In the genomic region with DNA sequence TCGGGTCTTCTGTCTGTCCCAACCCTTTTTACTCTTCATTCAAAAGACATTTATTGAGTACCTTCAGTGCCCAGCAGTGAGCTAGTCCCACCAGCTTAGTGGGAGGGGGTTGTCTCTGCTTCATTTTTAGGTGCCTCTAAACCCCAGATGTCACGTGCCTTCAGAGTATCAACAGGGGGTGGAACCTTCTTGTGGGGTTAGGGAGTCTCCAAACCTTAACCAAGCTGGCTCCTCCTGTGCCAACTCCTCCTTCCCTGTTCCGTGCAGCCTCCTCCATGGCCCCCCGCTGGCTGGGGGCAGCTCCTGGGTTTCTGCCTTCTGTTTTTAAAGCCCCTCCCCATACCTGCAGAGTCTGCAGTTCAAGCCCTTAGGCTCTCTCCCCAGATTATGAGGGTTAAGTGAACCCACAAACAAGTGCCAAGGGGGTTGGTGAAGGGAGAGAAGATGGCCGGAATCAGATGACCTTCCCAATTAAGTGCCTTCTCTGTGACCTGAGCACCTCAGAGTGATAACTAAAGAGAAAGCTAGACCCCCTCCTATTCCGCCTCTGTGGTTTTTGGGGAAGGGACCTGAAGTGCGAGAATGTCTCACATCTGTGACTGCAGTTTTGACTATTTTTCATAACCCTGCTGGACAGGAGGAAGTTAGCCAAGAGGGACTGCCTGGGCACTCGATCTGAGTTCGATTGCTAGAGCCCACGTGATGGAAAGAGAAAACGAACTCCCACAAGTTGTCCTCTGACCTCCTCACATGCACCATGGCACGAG, we compare ENCODE assay signal across 8 mouse cellular contexts. TPM values are rescaled to one million over a fixed set of nuclear protein-coding genes. Genes with fewer than 3 reads are reported as not detected.
DNase-seq lines count a peak whose midpoint lies in the region; ATAC-seq and TF ChIP-seq lines count a peak whose summit lies in the region.
"Not testable (repeated sequence)": the region's sequence is repeated elsewhere in the genome, so short reads cannot be mapped to it uniquely, and the experiment has no call there.

No protein-coding gene starts in this region.

- H3K4me1 ChIP-seq in E14TG2a.4 (replicated peaks; ENCODE audit: low read depth, low read length), result peaks cover 67% of the 10 kb centered on the region
- H3K4me1 ChIP-seq in forebrain, embryonic 16.5 days (replicated peaks; ENCODE audit: control insufficient read depth, insufficient read depth, low read length), result peaks cover 19% of the 10 kb centered on the region
- peaks cover 40% of the 10 kb centered on the region for H3K4me1 ChIP-seq in hindbrain, embryonic 10.5 days (replicated peaks)
- peaks cover 73% of the 10 kb centered on the region for H3K4me1 ChIP-seq in liver, embryonic 12.5 days
- H3K4me1 ChIP-seq in olfactory bulb, adult 2 months (ENCODE audit: control insufficient read depth, insufficient read depth, low read length), result peaks cover 22% of the 10 kb centered on the region

- peak; percentile 61 for DNase-seq in cerebellum, adult 9-11 months
- DNase-seq in hindbrain, embryonic 10.5 days (ENCODE audit: low spot score), result not testable (repeated sequence)
- peak; percentile 87 for DNase-seq in kidney, adult 9 months
- peak; percentile 40 for DNase-seq in mesoderm, embryonic 11.5 days (ENCODE audit: low read depth, low spot score)

- H3K9ac ChIP-seq in forebrain, embryonic 16.5 days (replicated peaks; ENCODE audit: low read depth, low read length), result not testable (repeated sequence)
- H3K9ac ChIP-seq in liver, embryonic 12.5 days, result peak overlapping the region; percentile 64

- peak overlapping the region; percentile 86 for H3K4me2 ChIP-seq in forebrain, embryonic 16.5 days (ENCODE audit: low read length)
- peak overlapping the region; percentile 86 for H3K4me2 ChIP-seq in liver, embryonic 12.5 days

- TF ChIP-seq POLR2A in olfactory bulb, adult 2 months (IDR thresholded peaks at IDR 0.05; ENCODE audit: insufficient read depth, low read depth, low read length), result not testable (repeated sequence)

- WGBS in forebrain, embryonic 16.5 days, result 7% methylated on average over 11 of the region's 12 CpGs
- 8% methylated on average over 12 of the region's 12 CpGs for WGBS in hindbrain, embryonic 10.5 days
- 5% methylated on average over 12 of the region's 12 CpGs for WGBS in liver, embryonic 12.5 days (ENCODE audit: insufficient replicate concordance)
- 21% methylated on average over 12 of the region's 12 CpGs for WGBS in olfactory bulb, adult 2 months

- not testable (repeated sequence) for H3K27me3 ChIP-seq in E14TG2a.4 (ENCODE audit: insufficient read depth, low read length); forebrain, embryonic 16.5 days (replicated peaks; ENCODE audit: control insufficient read depth, insufficient read depth, low read length); hindbrain, embryonic 10.5 days (ENCODE audit: insufficient read depth, poor library complexity, severe bottlenecking); liver, embryonic 12.5 days (replicated peaks)

- TF ChIP-seq CTCF in E14TG2a.4 (conservative IDR thresholded peaks at IDR 0.05; ENCODE audit: low read length); olfactory bulb, adult 2 months (IDR thresholded peaks at IDR 0.05; ENCODE audit: insufficient read depth, low read depth, low read length): not testable (repeated sequence)

- ATAC-seq in forebrain, embryonic 16.5 days; liver, embryonic 12.5 days: not testable (repeated sequence)

- H3K36me3 ChIP-seq in E14TG2a.4 (ENCODE audit: insufficient read depth, low read length), result peaks cover 19% of the 10 kb centered on the region
- H3K36me3 ChIP-seq in forebrain, embryonic 16.5 days (ENCODE audit: control insufficient read depth, insufficient read depth), result not testable (repeated sequence)
- H3K36me3 ChIP-seq in hindbrain, embryonic 10.5 days, result peaks cover 30% of the 10 kb centered on the region
- H3K36me3 ChIP-seq in liver, embryonic 12.5 days, result peaks cover 31% of the 10 kb centered on the region

- H3K27ac ChIP-seq in forebrain, embryonic 16.5 days (ENCODE audit: low read length); olfactory bulb, adult 2 months (ENCODE audit: insufficient read depth, low read depth, low read length): not testable (repeated sequence)
- H3K27ac ChIP-seq in hindbrain, embryonic 10.5 days, result peak overlapping the region; percentile 88
- peak overlapping the region; percentile 94 for H3K27ac ChIP-seq in liver, embryonic 12.5 days

- peak overlapping the region; percentile 80 for H3K4me3 ChIP-seq in E14TG2a.4 (replicated peaks; ENCODE audit: low read length)
- peak overlapping the region; percentile 57 for H3K4me3 ChIP-seq in forebrain, embryonic 16.5 days (replicated peaks; ENCODE audit: low read length)
- H3K4me3 ChIP-seq in hindbrain, embryonic 10.5 days, result peak overlapping the region; percentile 60
- H3K4me3 ChIP-seq in liver, embryonic 12.5 days, result peak overlapping the region; percentile 60
- H3K4me3 ChIP-seq in olfactory bulb, adult 2 months (ENCODE audit: insufficient read depth, low read depth, low read length), result peak overlapping the region; percentile 47

- not testable (repeated sequence) for H3K9me3 ChIP-seq in E14TG2a.4 (ENCODE audit: low read length); forebrain, embryonic 16.5 days (ENCODE audit: control insufficient read depth, low read length); hindbrain, embryonic 10.5 days; liver, embryonic 12.5 days (replicated peaks)

RNA-seq across cellular contexts. Expression of a gene that starts 5.3 kb away (rescaled TPM):
- polyA plus RNA-seq in forebrain, embryonic 16.5 days (2015; fragmentation: Nextera tagmentation; extraction: Ambion mirVana), result 18.6 and 20.0 TPM in 2 replicates
- 34.3 and 35.7 TPM in 2 replicates for polyA plus RNA-seq in hindbrain, embryonic 10.5 days (2016; fragmentation: Nextera tagmentation; extraction: Ambion mirVana)
- 42.0 and 42.4 TPM in 2 replicates for polyA plus RNA-seq in liver, embryonic 12.5 days (2016; fragmentation: Nextera tagmentation; extraction: Ambion mirVana)
- polyA plus RNA-seq in olfactory bulb, adult 2 months (2012; ENCODE audit: insufficient read depth, insufficient read length, low replicate concordance, missing spikeins), result not detected in 2 replicates

RNA-seq across cellular contexts. Expression of a gene that starts 12.5 kb away (rescaled TPM):
- polyA plus RNA-seq in forebrain, embryonic 16.5 days (2015; fragmentation: Nextera tagmentation; extraction: Ambion mirVana), result 0.27 and 0.42 TPM in 2 replicates
- 0.21 and 0.24 TPM in 2 replicates for polyA plus RNA-seq in hindbrain, embryonic 10.5 days (2016; fragmentation: Nextera tagmentation; extraction: Ambion mirVana)
- 0.81 and 0.93 TPM in 2 replicates for polyA plus RNA-seq in liver, embryonic 12.5 days (2016; fragmentation: Nextera tagmentation; extraction: Ambion mirVana)
- polyA plus RNA-seq in olfactory bulb, adult 2 months (2012; ENCODE audit: insufficient read depth, insufficient read length, low replicate concordance, missing spikeins), result not detected in 2 replicates

RNA-seq across cellular contexts. Expression of a gene that starts 21.6 kb away (rescaled TPM):
- polyA plus RNA-seq in forebrain, embryonic 16.5 days (2015; fragmentation: Nextera tagmentation; extraction: Ambion mirVana), result 1.2 and 1.5 TPM in 2 replicates
- 1.8 and 3.0 TPM in 2 replicates for polyA plus RNA-seq in hindbrain, embryonic 10.5 days (2016; fragmentation: Nextera tagmentation; extraction: Ambion mirVana)
- 8.6 and 9.0 TPM in 2 replicates for polyA plus RNA-seq in liver, embryonic 12.5 days (2016; fragmentation: Nextera tagmentation; extraction: Ambion mirVana)
- not detected in 2 replicates for polyA plus RNA-seq in olfactory bulb, adult 2 months (2012; ENCODE audit: insufficient read depth, insufficient read length, low replicate concordance, missing spikeins)

RNA-seq across cellular contexts. Expression of a gene that starts 34.7 kb away (rescaled TPM):
- 1.0 and 1.2 TPM in 2 replicates for polyA plus RNA-seq in forebrain, embryonic 16.5 days (2015; fragmentation: Nextera tagmentation; extraction: Ambion mirVana)
- polyA plus RNA-seq in hindbrain, embryonic 10.5 days (2016; fragmentation: Nextera tagmentation; extraction: Ambion mirVana), result 0.37 and 1.4 TPM in 2 replicates
- 0.11 and 0.14 TPM in 2 replicates for polyA plus RNA-seq in liver, embryonic 12.5 days (2016; fragmentation: Nextera tagmentation; extraction: Ambion mirVana)
- not detected in 2 replicates for polyA plus RNA-seq in olfactory bulb, adult 2 months (2012; ENCODE audit: insufficient read depth, insufficient read length, low replicate concordance, missing spikeins)
